Mouse (Mus musculus): ENCODE measurements around the gene Ctdsp1.

Ctdsp1 gene

GRCm38 (mm10) chr1:74397919-74398451 is 6.7 kb downstream of the Ctdsp1 start:
- peak; percentile 84 for DNase-seq

GRCm38 (mm10) chr1:74400531-74400930 is 9.2 kb downstream of the Ctdsp1 start:
- DNase-seq, result no peak

- no peak for DNase-seq
These were observed 9.8 kb downstream of the Ctdsp1 start for GRCm38 (mm10) chr1:74401015-74401702.

- DNase-seq, result no peak
These were observed 12.9 kb downstream of the Ctdsp1 start for GRCm38 (mm10) chr1:74404206-74404605.

DNA sequence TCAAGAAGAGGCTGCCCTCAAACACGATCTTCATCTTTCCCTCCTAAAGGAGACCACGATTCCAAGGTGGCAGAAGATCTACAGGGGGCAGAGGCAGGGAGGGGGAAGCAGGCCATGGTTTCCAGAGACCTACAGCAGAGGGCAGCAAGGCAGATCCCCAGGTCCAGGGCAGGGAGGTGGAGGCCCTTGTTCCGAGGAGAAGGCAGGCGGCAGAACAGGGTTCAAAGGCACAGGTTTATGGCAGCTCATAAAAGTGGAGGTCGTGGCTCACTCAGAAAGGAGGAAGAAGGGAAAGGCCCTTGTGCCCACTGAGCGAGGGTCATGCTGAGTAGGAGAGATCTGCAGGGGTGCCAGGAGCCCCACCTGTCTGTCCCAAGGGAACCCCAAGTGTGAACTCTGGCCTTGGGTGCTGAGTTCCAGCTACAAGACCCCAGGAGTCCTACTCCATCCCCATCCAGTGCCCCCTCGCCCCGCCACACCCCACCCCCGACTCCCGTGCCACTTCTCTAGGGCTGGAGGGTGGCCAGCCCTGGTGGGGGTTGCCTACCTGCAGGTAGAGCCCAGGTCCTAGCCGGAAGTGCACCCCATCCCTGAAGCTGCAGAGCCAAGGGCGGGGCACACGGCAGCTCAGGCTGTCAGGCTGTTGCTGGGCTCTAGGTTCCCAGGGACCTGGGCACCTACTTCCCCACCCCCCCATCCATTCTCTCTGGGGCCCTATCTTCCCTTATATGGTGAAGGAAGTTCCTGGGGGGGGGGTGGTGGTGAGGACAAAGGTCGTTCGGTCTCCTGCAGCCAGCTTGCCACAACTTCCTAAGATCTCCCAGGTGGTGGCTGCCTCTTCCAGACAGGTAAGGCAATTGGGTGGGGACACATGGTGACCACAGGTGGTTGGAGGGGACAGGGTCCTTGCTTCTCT is 17.5 kb downstream of the Ctdsp1 start, which contains the start of gene Vil1:
Vil1 (plus strand) TSS at position 788 of the 916 bp plus-strand sequence.
- peak; percentile 50 for DNase-seq

GRCm38 (mm10) chr1:74411753-74412325 is 20.5 kb downstream of the Ctdsp1 start:
- DNase-seq, result no peak

GRCm38 (mm10) chr1:74412711-74413110 is 21.4 kb downstream of the Ctdsp1 start:
- DNase-seq, result no peak

DNA sequence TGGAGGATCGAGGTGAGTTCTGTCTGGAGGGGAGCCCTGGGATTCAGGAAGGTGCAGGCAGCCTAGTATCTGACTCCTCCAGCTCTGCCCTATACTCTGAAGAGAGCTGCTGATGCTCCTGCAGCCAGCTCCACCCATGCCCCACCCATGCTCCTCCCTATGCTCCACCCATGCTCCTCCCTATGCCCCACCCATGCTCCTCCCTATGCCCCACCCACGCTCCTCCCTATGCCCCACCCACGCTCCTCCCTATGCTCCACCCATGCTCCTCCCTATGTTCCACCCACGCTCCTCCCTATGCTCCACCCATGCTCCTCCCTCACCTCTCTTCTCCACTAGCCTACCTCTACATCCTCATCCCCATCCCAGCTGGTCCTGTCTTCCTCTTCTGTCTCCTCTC is 23.8 kb downstream of the Ctdsp1 start:
- DNase-seq, result peak; percentile 66

DNA sequence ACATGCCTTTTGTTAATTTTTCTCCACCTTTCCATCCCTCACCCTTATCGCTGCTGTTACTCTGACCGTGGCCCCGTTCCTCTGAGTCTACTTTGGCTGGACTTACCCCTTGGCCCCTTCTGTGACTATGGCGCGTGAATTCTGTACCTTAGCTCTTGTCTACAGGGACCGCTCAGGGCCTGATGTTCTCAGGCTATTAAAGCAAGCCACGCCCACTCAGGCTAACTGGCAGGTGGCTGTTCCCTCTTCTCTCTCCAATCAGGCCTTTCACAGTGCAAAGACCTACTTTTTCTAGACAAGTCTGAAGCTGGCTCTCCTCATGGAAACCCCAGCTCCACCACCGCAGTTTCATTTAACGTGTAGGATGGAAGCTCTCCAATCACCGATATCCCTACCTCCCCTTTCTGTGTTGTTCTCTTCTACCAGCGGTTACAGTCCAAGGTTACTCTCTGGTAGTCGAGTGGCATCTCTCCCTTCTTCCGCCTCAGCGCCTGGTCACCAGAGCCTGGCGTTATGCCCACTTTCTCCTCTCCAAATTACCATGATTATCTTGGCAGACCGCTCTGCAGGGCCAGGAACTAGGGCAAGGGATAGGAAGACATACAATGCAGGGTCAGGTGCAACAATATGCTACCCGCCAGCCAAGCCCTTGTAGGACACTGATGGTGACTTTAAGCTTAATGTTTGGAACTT is 27.6 kb downstream of the Ctdsp1 start:
- DNase-seq, result peak; percentile 50

DNA sequence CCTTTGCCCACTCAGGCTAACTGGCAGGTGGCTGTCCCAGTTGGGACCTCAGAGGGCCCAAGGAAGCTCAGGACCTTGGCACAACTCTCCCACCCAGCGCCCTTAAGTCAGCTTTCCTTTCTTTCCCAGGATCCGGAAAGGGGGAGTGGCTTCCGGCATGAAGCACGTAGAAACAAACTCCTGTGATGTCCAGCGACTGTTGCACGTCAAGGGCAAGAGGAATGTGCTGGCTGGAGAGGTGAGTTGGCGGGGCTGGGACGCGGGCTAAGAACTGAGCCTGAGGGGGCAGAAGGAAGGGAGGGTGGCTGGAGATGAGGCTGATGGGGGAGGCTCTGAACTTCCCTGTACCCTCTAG is 28.1 kb downstream of the Ctdsp1 start:
- peak; percentile 26 for DNase-seq

DNA sequence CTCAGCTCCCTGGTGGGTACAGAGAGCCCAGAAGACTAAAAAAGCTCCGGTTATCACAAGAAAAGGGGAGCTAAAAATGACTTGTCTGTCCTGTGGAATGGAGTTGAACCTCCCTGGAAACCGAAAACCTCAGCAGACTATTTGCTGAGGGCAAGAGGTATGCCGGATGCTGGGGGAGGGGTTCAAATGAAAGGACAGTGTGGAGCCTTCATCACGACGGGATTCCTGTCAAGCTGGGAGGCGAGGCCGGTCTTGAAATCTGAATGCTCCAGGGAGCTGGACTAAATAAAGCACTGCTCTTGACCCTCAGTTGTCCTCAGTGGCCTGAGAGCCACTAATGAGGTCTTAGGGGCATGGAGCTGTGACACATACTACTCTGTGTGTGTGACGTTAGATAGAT is 31.8 kb downstream of the Ctdsp1 start:
- no peak for DNase-seq

GRCm38 (mm10) chr1:74425845-74426244 is 34.5 kb downstream of the Ctdsp1 start:
- no peak for DNase-seq

DNA sequence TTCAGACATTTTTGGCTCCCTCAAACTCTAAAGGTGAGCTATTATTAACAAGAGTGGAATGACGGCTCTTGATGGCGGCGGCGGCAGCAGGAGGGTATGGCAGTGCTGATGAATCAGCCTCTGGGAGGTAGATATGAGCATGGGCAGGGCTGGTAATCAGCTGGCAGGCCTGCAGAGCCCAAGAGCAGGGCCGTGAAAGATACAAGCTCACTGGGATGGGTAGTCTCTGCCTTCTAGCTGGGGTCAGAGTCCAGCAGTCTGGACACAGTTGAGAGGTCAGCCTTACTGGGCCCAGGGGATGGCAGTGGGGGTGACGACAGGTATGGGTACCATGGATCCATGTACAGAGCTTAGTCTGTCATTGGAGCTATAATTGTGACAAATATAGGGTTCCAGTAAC is 41.9 kb downstream of the Ctdsp1 start:
- DNase-seq, result peak; percentile 31

DNA sequence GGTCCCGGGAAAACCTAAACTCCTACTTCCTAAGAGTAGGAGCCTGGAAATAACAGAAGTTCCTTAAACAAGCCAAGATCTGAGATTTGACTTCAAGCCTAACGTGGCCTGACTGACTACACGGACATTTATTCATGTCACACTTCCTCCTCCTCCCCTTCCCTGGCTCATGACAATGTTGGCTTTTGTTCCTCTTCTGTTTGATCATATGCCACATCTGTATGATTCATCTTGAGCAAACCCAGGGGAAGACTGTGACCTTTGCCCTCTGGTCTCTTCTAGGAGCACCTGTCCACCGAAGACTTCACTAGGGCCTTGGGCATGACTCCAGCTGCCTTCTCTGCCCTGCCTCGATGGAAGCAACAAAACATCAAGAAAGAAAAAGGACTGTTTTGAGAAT is 43.3 kb downstream of the Ctdsp1 start:
- DNase-seq, result no peak

DNA sequence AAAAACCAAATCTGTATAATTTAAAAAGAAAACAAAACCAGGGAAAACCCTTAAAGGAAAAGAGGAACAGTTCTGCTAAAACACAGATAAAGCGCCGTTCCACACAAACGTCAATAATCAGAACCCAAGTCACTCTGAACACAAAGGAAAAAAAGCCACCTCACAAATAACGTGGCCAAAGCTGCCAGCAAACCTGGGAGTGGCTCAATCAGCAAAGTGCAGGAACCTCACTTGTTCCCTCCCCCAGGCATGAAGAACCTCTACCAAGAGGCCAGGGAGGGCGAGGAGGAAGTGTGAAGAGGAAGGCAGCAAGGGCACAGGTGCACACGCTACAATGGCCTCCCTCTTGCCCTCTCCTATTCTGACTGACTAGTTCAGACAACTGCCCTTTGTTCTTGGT is 44.3 kb downstream of the Ctdsp1 start:
- DNase-seq, result no peak

GRCm38 (mm10) chr1:74437702-74438427 is 46.6 kb downstream of the Ctdsp1 start:
- peak; percentile 28 for DNase-seq

DNA sequence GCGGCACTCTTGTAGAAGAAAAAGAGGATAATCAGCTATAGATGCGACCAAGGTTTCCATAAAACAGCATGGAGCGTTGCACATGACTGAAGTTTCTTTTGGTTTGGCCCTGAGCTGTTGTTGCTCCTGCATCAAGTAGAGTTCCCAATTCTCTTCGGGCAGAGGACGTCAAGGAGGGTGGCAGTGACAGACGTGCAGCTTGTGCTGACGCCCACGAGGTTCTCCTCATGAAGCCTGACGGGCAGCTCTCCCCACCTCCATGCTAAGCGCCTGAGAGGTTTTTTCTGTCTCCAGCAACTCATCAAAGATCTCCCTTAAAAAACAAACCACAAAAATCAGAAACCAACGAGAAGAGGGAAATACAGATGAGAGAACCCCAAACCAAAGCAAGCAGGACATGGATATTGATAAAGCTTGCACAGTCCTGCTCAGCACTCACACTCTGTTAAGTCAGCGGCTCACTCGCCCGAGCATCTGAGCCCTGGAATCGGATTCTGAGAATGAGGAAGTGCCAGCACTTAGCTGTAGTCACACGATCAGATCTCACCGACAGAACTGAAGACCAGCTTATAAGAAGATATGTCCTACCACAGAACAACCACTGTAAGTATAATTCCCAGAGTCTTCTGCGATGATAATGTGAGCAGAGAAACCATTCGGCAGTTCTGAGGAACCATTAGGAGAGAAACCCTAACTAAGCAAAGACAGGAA is 48.0 kb downstream of the Ctdsp1 start:
- no peak for DNase-seq

- no peak for DNase-seq
These were observed 53.2 kb downstream of the Ctdsp1 start for GRCm38 (mm10) chr1:74444538-74444937.

All from kidney, postnatal 10 days (tissue).